Mouse (Mus musculus) forebrain, embryonic 14.5 days (tissue): ENCODE measurements around the gene A730015C16Rik. TPM values are rescaled to one million over a fixed set of nuclear protein-coding genes. Genes with fewer than 3 reads are reported as not detected.
A peak's percentile ranks its signal among the peaks of the same experiment; 100 is the strongest.

Source experiments
- ATAC-seq: fragments of 200-750 bp; cut with Nextera tagmentation; 2 replicates; pipeline ENCODE4 v1.8.0; 2017; ENCODE audit warnings: mild to moderate bottlenecking, moderate library complexity
- DNase-seq: peaks from one replicate; pipeline ENCODE4 v3.0.0-alpha.2; 2015; ENCODE audit warnings: low spot score
- H3K27ac ChIP-seq: fragments of 300-500 bp; sonication (generic); 2 replicates; pipeline ENCODE4 v1.5.1; 2014; ENCODE audit warnings: low read depth, mild to moderate bottlenecking, control low read depth, low read length, moderate library complexity
- H3K27me3 ChIP-seq: fragments of 300-500 bp; sonication (generic); replicated peaks from 2 replicates; pipeline ENCODE4 v1.6.1; 2014; ENCODE audit warnings: low read length, control low read depth, mixed read lengths; ENCODE audit not compliant: control insufficient read depth, insufficient read depth
- H3K36me3 ChIP-seq: fragments of 300-500 bp; sonication (generic); 2 replicates; pipeline ENCODE4 v1.6.1; 2014; ENCODE audit warnings: low read length, control low read depth; ENCODE audit not compliant: control insufficient read depth, insufficient read depth
- H3K4me1 ChIP-seq: fragments of 300-500 bp; sonication (generic); 2 replicates; pipeline ENCODE4 v1.6.1; 2014; ENCODE audit warnings: antibody characterized with exemption, low read length, control low read depth; ENCODE audit not compliant: control insufficient read depth, insufficient read depth
- H3K4me2 ChIP-seq: fragments of 300-500 bp; sonication (generic); 2 replicates; pipeline ENCODE4 v1.6.1; 2014; ENCODE audit warnings: mild to moderate bottlenecking, control low read depth, low read length
- H3K4me3 ChIP-seq: fragments of 300-500 bp; sonication (generic); 2 replicates; pipeline ENCODE4 v1.5.1; 2014; ENCODE audit warnings: low read depth, low read length, control low read depth
- H3K9ac ChIP-seq: fragments of 300-500 bp; sonication (generic); 2 replicates; pipeline ENCODE4 v1.6.1; 2014; ENCODE audit warnings: mild to moderate bottlenecking, low read length, control low read depth, moderate library complexity
- H3K9me3 ChIP-seq: fragments of 300-500 bp; sonication (generic); replicated peaks from 2 replicates; pipeline ENCODE4 v1.6.1; 2016; ENCODE audit warnings: low read length, control low read depth, mixed read lengths; ENCODE audit not compliant: control insufficient read depth
- WGBS: fragments of 180-500 bp; shearing (Covaris S2); extraction: QIAGEN DNeasy Blood & Tissue Kit; methylation state at CpG from one replicate; pipeline ENCODE4 v1.1.7; 2014; 5-methylcytosine and 5-hydroxymethylcytosine counted together
- polyA plus RNA-seq: library from polyadenylated mRNA; unstranded; fragments of >200 nt; fragmentation: Nextera tagmentation; extraction: Ambion mirVana; gene quantifications from 2 replicates; pipeline ENCODE4 v1.2.1, GENCODE M21; 2014

Gene A730015C16Rik
- polyA plus RNA-seq, 1 experiment from 2014 or later: 0.86 TPM

DNA sequence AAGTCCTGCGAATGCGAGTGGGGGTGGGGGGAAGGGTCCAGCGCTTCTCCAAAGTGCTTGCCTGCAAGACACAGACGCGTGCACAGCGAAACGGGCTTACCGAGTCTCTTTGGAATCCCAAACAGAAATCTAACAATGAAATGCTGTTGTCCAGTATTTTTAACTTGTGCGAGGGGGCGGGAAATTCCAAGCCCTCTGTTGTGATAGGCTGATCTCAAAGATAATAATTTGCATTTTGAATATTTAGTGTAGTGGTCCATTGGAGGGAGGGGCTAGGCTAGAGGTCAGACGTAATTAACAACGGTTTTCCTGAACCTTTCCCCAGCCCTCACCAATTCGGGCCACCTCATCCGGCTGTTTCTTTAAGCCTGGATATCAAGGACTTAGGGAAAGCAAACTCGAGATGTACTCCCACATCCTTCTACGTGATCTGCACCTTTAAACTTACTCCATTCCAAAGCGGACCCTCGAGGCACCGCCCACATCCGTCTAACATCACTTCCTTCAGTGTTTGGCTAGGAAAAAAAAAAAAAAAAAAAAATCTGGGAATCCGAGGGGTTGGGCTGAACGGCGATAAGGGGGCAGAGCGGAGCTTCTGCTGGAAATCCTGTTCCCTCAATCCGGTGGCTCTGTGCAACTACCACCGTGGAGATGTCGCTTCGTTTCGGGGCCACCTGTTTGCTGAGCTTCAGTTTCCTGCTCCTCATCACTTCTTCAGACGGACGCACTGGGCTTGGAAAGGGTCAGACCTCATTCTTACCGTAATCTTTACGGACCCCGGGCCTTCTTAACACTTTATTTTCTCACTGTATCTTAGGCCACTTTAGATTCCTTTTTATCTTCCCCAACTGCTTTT is 14.1 kb downstream of the A730015C16Rik start, which contains the start of gene Txndc12:
Txndc12 (plus strand) TSS at position 487 of the 856 bp plus-strand sequence.
- under 1% methylated on average over 34 of the region's 34 CpGs for WGBS
- H3K9ac ChIP-seq: peak within 1 kb of the TSS; percentile 100
- H3K4me3 ChIP-seq: peak within 1 kb of the TSS; percentile 94
- peak within 1 kb of the TSS; percentile 96 for H3K27ac ChIP-seq
- H3K4me2 ChIP-seq: peak within 1 kb of the TSS; percentile 67
- DNase-seq: peak; percentile 98
- peaks cover 30% of the 10 kb centered on the region for H3K4me1 ChIP-seq
- ATAC-seq: peak; percentile 79
- H3K9me3 ChIP-seq: no peaks in the 10 kb centered on the region
- no peaks in the 10 kb centered on the region for H3K27me3 ChIP-seq
- H3K36me3 ChIP-seq: peaks cover 10% of the 10 kb centered on the region

DNA sequence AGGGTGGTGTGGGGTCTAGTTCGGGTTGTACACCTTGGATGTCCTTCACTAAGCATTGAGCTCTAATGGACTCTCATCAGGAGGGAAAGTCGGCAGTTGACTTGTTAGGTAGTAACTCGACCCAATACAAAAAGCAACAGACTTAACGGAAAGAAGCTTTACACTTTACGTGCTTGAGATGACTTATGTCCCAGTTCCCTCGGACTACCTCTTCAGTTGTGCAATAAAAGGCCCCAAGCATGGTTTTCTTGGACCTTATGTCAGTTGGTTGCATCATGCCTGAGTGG is 14.6 kb downstream of the A730015C16Rik start:
- peak overlapping the region; percentile 100 for H3K9ac ChIP-seq
- peaks cover 30% of the 10 kb centered on the region for H3K4me1 ChIP-seq
- H3K4me3 ChIP-seq: peak overlapping the region; percentile 94
- H3K27me3 ChIP-seq: no peaks in the 10 kb centered on the region
- H3K27ac ChIP-seq: peak overlapping the region; percentile 96
- H3K36me3 ChIP-seq: peaks cover 14% of the 10 kb centered on the region
- peak overlapping the region; percentile 67 for H3K4me2 ChIP-seq
- DNase-seq: no peak
- no peaks in the 10 kb centered on the region for H3K9me3 ChIP-seq
- ATAC-seq: no peak
- WGBS: under 1% methylated on average over 6 of the region's 6 CpGs

DNA sequence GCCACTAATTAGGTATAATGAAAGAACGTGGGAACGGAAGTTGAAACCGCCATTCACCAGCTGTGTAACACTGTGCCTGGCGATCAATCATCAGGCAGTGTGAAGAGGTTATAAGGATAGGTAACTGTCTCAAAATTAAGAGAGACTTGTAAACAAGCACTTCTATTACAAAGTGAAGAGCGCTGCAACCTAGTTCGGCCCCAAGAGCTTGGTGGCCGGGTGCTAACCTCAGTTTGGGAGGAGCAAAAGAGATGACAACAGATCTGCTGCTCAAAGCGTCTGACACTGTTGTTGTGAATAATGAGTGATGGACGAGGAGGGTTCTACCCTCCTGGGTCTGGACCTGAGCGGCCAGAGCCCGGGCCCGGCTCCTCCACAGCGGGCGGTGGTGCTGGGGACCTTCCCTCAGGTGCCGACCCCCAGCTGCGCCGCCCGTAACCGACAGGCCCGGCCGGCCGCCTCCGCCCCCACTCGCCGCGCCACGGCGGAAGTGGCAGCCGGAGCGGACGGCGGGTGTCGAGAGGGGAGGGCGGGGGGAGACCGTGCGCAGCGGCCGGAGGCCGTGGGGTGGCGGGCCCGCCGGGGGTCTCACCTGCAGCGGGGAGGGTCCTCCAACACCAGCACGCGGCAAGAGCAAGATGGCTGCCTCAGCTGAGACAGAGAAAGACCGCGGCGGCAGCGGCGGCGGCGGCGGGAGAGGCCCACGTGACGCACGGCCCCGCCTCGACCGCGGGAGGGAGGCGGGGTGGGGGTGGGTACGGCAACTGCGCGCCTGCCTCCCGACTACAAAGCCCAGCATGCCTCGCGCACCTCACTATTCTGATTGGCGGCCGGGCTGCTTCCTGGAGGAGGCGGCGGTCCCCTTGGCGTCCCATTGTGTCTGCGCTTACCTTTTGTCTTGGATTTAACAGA is 15.2 kb downstream of the A730015C16Rik start, which contains the start of gene Btf3l4:
Btf3l4 (minus strand) TSS at position 699 of the 912 bp plus-strand sequence.
- no peaks in the 10 kb centered on the region for H3K9me3 ChIP-seq
- peak within 1 kb of the TSS; percentile 94 for H3K4me3 ChIP-seq
- H3K9ac ChIP-seq: peak within 1 kb of the TSS; percentile 100
- ATAC-seq: peak; percentile 96
- DNase-seq: peak; percentile 98
- WGBS: under 1% methylated on average over 50 of the region's 73 CpGs
- H3K27ac ChIP-seq: peak within 1 kb of the TSS; percentile 96
- peaks cover 30% of the 10 kb centered on the region for H3K4me1 ChIP-seq
- peak within 1 kb of the TSS; percentile 67 for H3K4me2 ChIP-seq
- peaks cover 18% of the 10 kb centered on the region for H3K36me3 ChIP-seq
- H3K27me3 ChIP-seq: no peaks in the 10 kb centered on the region

DNA sequence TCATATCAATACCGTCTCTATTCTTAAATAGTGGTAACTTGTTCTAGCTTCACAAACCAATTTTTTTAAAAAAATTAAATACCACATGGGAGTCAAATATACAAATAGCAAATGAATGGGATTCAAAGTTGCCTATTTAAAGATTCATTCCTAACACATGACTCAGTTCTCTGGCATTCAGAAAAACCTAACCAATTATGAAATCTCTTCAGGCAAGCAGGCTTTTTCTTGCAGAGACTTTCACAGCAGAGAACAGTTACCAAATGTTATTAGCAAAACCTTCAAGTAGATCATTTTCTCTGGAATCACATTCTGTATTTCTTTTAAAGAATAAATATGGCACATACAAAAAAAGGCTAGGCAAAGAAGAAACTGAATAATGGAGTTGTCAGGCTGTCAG is 17.7 kb downstream of the A730015C16Rik start:
- Histone ChIP-seq H3K9me3 (no peaks in the 10 kb centered on the region), H3K4me1 (peaks cover 20% of the 10 kb centered on the region), H3K4me3 (no peak overlapping the region), H3K9ac (no peak overlapping the region; the same call in 1 of the 2 replicates), H3K27me3 (no peaks in the 10 kb centered on the region), H3K27ac (no peak overlapping the region), H3K36me3 (peaks cover 39% of the 10 kb centered on the region), H3K4me2 (peak overlapping the region; percentile 67; the same call in 1 of the 2 replicates)
- DNase-seq (no peak), ATAC-seq (no peak)
- WGBS: 89% methylated on average over 1 of the region's 1 CpGs

DNA sequence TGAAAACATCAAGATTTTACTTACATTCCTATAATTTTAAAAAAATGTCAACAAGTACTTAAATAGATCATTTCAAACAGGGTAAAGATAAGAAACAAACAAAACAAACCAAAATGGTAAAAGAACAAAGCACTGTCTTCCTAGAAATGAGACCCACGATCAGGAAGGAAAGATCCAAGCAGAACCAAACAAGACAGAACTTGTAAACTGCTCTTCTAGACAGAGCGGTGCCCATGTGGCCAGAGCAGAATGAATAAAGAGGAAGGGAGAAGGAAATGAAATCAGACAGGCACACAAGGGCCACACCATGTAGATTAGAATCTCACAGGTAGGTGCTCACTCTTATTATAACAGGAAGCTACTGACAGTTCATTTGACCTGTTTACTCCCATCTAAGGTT is 21.8 kb downstream of the A730015C16Rik start:
- H3K9ac ChIP-seq: no peak overlapping the region
- H3K9me3 ChIP-seq: no peaks in the 10 kb centered on the region
- no peak overlapping the region for H3K27ac ChIP-seq
- no peak for ATAC-seq
- peaks cover 6% of the 10 kb centered on the region for H3K4me1 ChIP-seq
- DNase-seq: no peak
- H3K4me3 ChIP-seq: no peak overlapping the region
- H3K27me3 ChIP-seq: no peaks in the 10 kb centered on the region
- H3K36me3 ChIP-seq: peaks cover 74% of the 10 kb centered on the region
- 97% methylated on average over 2 of the region's 2 CpGs for WGBS
- H3K4me2 ChIP-seq: no peak overlapping the region

DNA sequence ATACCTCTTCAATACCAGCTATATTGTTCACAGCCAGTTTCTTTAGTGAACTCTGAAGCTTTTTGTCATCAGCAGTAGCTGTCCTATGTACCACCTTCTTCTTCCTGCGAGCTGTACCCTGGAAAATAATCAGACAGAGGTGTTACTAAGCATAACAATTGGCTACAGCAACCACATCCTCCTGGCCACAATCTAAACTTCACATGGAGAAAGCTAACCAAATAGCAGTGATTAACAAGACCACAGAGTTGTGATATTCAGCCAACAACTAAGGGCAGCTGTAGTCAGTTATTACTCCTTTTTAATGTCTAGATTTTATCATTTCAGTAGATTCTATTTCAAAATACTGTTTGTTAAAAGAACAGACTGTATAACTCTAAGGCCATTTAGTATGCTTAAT is 22.3 kb downstream of the A730015C16Rik start:
- WGBS: 97% methylated on average over 1 of the region's 1 CpGs
- H3K4me3 ChIP-seq: no peak overlapping the region
- no peaks in the 10 kb centered on the region for H3K9me3 ChIP-seq
- H3K36me3 ChIP-seq: peaks cover 77% of the 10 kb centered on the region
- H3K27me3 ChIP-seq: no peaks in the 10 kb centered on the region
- H3K4me2 ChIP-seq: no peak overlapping the region
- DNase-seq (no peak), ATAC-seq (no peak)
- 0 out of 2 replicates have a peak, but pooled peaks cover 4% of the 10 kb centered on the region for H3K4me1 ChIP-seq
- H3K9ac ChIP-seq: no peak overlapping the region
- H3K27ac ChIP-seq: no peak overlapping the region

DNA sequence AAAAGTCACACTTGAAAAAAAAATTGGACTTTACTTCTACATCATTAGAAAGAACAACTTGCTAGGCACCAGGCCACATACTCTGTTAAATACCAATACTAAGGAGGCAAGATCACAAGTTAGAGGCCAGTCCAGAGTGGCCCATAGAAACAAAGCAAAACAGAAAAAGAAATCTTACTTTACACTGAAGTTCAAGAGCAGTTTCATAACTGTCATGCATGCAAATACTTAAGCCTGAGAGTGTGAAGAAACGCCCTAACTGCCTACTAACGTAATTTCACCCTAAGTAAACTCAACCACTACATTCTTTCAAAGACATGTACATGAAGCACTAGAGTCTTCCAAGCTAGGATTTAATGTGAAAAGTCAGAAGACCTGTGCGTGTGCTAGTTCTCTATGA is 22.7 kb downstream of the A730015C16Rik start:
- Histone ChIP-seq H3K27me3 (no peaks in the 10 kb centered on the region), H3K9ac (no peak overlapping the region), H3K4me3 (no peak overlapping the region), H3K4me1 (no peaks in the 10 kb centered on the region), H3K9me3 (no peaks in the 10 kb centered on the region), H3K36me3 (peaks cover 81% of the 10 kb centered on the region), H3K4me2 (no peak overlapping the region), H3K27ac (no peak overlapping the region)
- no peak for ATAC-seq
- WGBS: 94% methylated on average over 3 of the region's 3 CpGs
- no peak for DNase-seq

DNA sequence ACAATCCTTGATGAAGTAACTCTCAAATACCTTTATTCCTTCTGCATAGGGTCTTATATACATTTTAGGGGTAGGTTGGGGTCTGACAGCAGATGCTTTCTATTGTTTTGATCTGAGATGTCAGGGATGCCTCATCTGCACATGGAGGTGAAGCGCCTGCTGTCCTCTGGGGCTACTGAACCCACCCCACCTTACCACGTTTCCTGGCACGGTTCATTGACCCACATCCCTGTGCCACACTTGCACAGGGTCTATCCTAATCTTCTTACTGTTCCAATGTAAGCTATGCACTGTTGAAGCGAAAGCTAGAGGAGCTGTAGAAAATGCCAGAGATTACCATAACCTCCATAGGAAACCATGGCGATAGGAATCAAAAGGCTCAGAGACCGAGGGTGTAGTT is 36.9 kb downstream of the A730015C16Rik start:
- DNase-seq (no peak), ATAC-seq (no peak)
- Histone ChIP-seq H3K36me3 (peaks cover 7% of the 10 kb centered on the region), H3K9me3 (no peaks in the 10 kb centered on the region), H3K4me3 (no peak overlapping the region), H3K4me2 (no peak overlapping the region), H3K27ac (no peak overlapping the region), H3K4me1 (no peaks in the 10 kb centered on the region), H3K9ac (no peak overlapping the region), H3K27me3 (no peaks in the 10 kb centered on the region)
- 71% methylated on average over 6 of the region's 6 CpGs for WGBS
